Mouse (Mus musculus): ENCODE measurements around the gene Nipal1. TPM values are rescaled to one million over a fixed set of nuclear protein-coding genes. Genes with fewer than 3 reads are reported as not detected.

Gene Nipal1
- polyA plus RNA-seq, 1 experiment from 2014 or later: 0.51 TPM

DNA sequence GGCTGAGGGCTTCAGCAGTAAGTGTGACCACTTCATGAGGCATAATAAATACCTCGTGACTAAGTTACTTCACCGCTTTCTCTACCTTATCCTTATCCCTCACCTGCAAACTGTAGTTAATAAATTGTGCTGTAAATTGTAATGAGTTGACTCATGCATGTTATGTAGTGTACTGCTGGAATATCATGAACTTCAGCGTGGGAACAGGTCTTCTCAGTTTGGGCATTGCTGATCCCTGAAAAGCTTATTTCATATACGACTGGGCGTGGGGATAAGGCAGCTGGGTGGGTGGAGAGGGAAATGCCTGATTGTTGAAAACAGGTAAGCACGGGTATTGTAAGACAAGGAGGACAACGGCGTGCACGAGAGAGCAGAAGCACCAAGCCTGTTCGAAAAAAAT lies 599 bp upstream of the Nipal1 start:
- Histone ChIP-seq H3K27ac (replicated peaks) (no peak overlapping the region), H3K4me1 (peaks cover 18% of the 10 kb centered on the region), H3K36me3 (no peaks in the 10 kb centered on the region), H3K4me3 (peak overlapping the region; percentile 63), H3K27me3 (ENCODE audit: low read depth, poor library complexity, severe bottlenecking) (peaks cover 72% of the 10 kb centered on the region), H3K9me3 (replicated peaks) (no peaks in the 10 kb centered on the region)
- WGBS: 34% methylated on average over 10 of the region's 10 CpGs
- no peak for DNase-seq (ENCODE audit: low spot score)

DNA sequence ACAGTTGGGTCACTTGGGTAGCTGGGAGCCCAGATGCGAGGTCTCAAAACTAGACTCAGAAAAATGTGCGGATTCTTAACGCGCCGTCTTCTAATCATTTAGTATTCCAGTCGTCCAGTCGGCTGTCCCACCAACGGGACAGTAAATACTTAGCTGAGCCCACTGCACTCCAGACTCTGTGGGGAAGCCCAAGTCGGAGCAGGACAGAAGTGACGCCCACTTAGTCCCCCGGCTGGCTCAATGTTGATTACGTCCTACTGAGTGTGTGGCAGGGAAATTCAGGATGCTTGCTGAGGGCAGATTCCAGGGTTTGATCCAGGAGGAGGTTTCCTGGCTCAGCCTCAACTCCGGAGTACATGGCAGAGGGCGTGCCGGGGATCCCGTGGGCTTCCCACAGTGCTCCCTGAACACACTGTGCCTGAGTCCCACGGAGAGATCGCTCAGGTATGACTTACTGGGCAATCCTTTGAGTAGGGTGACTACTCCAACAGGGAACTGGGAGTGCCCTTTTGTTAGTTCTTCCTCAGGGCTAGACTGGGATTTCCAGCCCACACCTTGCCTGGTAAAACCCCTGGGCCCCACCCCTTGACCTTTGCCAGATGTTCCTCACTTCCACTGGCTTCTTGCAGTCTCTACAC lies 482 bp downstream of the Nipal1 start:
- 8% methylated on average over 18 of the region's 18 CpGs for WGBS
- Histone ChIP-seq H3K36me3 (no peaks in the 10 kb centered on the region), H3K4me1 (peaks cover 18% of the 10 kb centered on the region), H3K9me3 (replicated peaks) (no peaks in the 10 kb centered on the region), H3K4me3 (peak overlapping the region; percentile 63), H3K27ac (replicated peaks) (no peak overlapping the region), H3K27me3 (ENCODE audit: low read depth, poor library complexity, severe bottlenecking) (peaks cover 72% of the 10 kb centered on the region)
- DNase-seq (ENCODE audit: low spot score): no peak

DNA sequence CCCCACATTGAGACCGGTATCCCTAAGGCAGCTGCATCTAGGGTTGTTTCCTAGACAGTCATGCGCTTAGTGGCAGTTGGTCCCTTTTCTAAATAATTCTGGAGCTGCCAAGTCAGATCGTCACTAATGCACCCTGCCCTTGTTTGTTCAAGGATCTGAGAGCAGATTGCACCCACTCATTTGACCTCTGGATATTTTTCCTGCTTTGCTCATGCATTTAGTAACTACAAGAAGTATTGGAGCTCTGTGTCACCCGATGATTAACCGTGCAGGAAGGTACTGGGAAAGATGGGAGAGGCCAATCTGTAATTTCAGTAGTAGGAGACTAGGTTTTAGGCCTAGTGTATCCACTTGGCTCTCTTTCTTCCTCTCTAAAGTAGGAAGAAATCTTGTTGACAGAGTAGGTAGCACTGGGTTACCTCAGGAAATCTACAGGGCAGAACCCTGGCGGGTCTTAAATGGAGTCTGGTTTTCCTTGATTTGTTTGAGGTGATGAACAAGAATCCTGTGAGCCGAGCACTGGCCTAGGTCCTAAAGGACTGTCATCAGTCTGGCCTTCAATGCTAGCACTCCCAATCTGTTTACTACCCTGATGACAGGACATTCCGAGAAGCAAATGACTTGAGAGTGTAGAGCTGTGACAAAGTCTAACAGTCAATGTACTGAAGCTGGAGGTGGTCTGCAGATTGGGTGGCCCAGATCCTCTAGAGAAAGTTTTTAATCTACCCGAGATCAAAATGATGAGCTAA lies 1.6 kb downstream of the Nipal1 start:
- H3K9me3 ChIP-seq (replicated peaks): no peaks in the 10 kb centered on the region
- WGBS: 85% methylated on average over 9 of the region's 9 CpGs
- H3K4me1 ChIP-seq: peaks cover 16% of the 10 kb centered on the region
- H3K27ac ChIP-seq (replicated peaks): no peak overlapping the region
- H3K36me3 ChIP-seq: no peaks in the 10 kb centered on the region
- no peak overlapping the region for H3K4me3 ChIP-seq
- peaks cover 69% of the 10 kb centered on the region for H3K27me3 ChIP-seq (ENCODE audit: low read depth, poor library complexity, severe bottlenecking)
- DNase-seq (ENCODE audit: low spot score): no peak

DNA sequence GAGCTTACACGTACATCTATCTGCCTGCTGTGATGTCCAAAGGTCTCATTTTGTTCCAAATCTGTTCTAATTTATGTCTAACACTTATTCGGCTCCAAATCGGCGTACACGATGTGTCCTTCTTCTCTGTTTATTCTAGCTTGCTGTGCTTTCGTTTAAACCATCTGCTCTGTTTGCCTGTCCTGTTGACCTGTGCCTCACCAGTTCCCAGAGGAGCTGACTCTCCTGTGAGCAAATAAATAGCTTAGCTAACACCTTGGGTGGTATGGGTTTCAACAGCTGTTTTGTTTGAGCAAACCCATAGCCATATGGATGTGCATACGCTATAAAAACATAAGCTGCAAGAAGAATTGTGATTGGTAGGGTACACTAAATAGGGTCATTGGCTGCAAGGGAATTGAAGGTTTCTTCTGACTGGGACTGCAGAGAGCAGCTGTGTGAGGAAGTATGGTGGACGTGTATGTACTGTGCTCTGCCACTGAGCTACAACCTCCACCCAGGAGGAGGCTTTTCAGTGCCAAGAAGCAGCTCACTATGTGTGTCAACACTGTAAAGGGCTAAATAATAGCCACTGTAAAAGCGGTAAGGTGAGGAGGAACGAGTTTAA lies 5.6 kb downstream of the Nipal1 start:
- Histone ChIP-seq H3K36me3 (no peaks in the 10 kb centered on the region), H3K9me3 (replicated peaks) (no peaks in the 10 kb centered on the region), H3K4me1 (peaks cover 3% of the 10 kb centered on the region), H3K27me3 (ENCODE audit: low read depth, poor library complexity, severe bottlenecking) (peaks cover 30% of the 10 kb centered on the region), H3K4me3 (no peak overlapping the region), H3K27ac (replicated peaks) (no peak overlapping the region)
- DNase-seq (ENCODE audit: low spot score): no peak
- 78% methylated on average over 10 of the region's 10 CpGs for WGBS

DNA sequence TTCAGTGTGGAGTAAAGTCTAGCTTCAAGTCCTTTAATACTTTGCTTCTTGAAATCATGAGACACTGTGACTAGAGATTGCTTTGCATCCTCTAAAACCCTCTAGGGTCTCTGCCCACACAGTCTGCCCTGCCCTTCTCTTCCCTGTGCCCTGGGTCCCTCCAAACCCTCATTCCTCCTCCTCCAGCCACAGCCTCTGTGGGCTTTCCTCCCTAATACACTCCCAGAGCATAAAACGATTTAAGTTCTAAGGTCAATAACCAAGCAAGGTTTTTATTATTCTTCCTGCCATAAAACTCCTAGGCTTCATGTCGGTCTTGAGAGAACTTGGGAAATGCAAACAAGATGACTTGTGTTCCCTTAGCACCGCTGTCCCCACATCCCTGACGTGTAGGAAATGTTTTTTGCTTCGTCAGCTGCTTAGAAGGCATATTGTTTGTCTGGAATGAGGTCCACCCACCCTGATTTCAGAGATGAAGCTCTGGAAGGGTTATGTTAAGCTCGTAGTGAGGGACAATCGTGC lies 8.7 kb downstream of the Nipal1 start:
- H3K36me3 ChIP-seq: no peaks in the 10 kb centered on the region
- no peak for DNase-seq (ENCODE audit: low spot score)
- 80% methylated on average over 7 of the region's 7 CpGs for WGBS
- H3K9me3 ChIP-seq (replicated peaks): no peaks in the 10 kb centered on the region
- no peaks in the 10 kb centered on the region for H3K27me3 ChIP-seq (ENCODE audit: low read depth, poor library complexity, severe bottlenecking)
- H3K4me1 ChIP-seq: no peaks in the 10 kb centered on the region
- H3K27ac ChIP-seq (replicated peaks): no peak overlapping the region
- no peak overlapping the region for H3K4me3 ChIP-seq

DNA sequence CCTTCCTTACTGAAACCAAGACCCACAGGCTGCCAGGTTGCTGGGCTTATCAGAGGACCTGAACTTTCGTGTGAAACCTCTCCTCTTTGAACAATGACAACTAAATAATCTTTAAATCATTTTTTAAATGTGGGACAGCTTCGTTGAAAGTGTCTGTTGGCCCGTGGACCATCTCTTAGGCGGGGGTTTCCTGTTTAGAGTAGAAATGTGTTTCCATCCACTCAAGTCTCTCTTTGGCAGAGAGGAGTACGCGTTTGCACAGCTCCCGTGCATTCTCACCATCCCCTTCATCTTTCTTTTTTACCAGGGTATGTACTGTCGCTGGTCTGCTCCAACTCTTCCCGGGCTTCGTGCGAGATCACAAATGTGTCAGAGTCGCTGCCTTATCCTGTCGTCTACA lies 10.8 kb downstream of the Nipal1 start:
- Histone ChIP-seq H3K27ac (replicated peaks) (no peak overlapping the region), H3K9me3 (replicated peaks) (no peaks in the 10 kb centered on the region), H3K4me3 (no peak overlapping the region), H3K4me1 (no peaks in the 10 kb centered on the region), H3K27me3 (ENCODE audit: low read depth, poor library complexity, severe bottlenecking) (no peaks in the 10 kb centered on the region), H3K36me3 (no peaks in the 10 kb centered on the region)
- DNase-seq (ENCODE audit: low spot score): no peak
- 89% methylated on average over 13 of the region's 13 CpGs for WGBS

DNA sequence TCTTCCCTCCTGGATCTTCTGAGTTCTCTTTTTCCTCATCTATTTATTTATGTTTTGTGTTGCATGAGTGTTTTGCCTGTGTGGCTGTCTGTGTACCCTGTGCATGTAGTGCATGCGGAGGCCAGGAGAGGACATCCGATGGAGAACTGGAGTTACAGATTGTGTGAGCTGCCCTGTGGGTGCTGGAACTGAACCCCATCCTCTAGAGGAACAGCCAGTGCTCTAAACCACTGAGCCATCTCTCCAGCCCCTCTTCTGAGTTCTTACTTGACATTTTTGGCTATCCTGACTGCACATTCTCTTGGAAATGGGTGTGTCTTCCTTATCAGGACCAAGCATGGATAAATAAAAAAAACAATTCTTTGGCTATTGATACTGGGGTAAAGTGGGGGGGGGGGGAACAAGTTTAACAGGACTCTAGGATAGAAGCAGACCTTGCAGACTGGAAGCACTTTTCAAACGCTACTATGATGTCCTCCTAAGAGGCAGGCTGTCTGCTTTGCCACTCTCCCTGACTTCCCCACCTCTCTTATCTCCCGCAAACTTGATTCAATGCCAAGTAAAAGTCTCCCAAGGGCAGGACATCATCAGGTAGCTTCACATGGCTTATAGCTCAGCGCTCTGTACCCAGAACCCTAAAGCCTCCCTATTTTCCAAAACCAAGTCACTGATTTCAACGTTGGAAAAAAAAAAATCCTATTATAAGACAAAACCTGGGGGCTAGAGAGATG lies 13.6 kb downstream of the Nipal1 start:
- Histone ChIP-seq H3K27ac (replicated peaks) (no peak overlapping the region), H3K4me1 (no peaks in the 10 kb centered on the region), H3K4me3 (no peak overlapping the region), H3K36me3 (no peaks in the 10 kb centered on the region), H3K27me3 (ENCODE audit: low read depth, poor library complexity, severe bottlenecking) (no peaks in the 10 kb centered on the region), H3K9me3 (replicated peaks) (no peaks in the 10 kb centered on the region)
- no peak for DNase-seq (ENCODE audit: low spot score)
- 87% methylated on average over 6 of the region's 6 CpGs for WGBS

DNA sequence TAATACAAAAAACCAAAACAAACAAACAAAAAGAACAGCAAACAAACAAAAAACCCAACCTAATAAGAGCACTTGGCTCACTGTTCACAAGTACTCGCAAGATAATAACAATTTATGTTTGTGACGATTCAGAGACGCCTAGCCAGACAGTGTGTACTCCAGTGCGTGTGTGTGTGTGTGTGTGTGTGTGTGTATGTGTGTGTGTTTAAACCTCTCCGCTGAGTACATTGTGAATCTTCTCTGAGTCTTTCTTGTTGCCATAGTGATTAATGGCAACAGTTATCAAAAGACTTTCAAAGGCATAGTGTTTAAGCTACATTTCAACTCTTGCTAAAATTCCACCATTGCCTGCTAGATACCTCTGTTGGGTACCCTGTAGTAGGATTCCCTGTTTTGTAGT lies 16.5 kb downstream of the Nipal1 start:
- no peaks in the 10 kb centered on the region for H3K27me3 ChIP-seq (ENCODE audit: low read depth, poor library complexity, severe bottlenecking)
- 88% methylated on average over 5 of the region's 5 CpGs for WGBS
- no peaks in the 10 kb centered on the region for H3K36me3 ChIP-seq
- H3K4me1 ChIP-seq: no peaks in the 10 kb centered on the region
- H3K4me3 ChIP-seq: no peak overlapping the region
- H3K27ac ChIP-seq (replicated peaks): no peak overlapping the region
- no peak for DNase-seq (ENCODE audit: low spot score)
- no peaks in the 10 kb centered on the region for H3K9me3 ChIP-seq (replicated peaks)

DNA sequence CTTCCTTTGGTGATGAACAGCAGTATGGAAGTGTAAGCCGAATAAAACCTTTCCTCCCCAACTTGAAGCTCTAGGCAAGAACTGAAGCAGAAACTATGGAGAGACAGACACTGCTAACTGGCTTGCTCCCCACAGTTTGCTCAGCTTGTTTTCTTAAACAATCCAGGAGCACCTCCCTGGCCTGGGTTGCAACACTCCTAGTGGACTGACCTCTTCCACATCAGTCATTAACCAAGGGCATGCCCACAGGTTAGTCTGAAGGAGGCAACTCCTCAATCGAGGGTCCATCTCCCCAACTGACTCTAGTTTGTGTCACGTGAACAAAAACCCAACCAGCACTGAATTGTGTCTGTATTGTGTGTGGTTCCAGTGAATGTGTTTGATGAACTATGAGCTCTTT lies 17.3 kb downstream of the Nipal1 start:
- Histone ChIP-seq H3K27ac (replicated peaks) (no peak overlapping the region), H3K9me3 (replicated peaks) (no peaks in the 10 kb centered on the region), H3K27me3 (ENCODE audit: low read depth, poor library complexity, severe bottlenecking) (no peaks in the 10 kb centered on the region), H3K4me1 (no peaks in the 10 kb centered on the region), H3K4me3 (no peak overlapping the region), H3K36me3 (no peaks in the 10 kb centered on the region)
- 59% methylated on average over 3 of the region's 3 CpGs for WGBS
- DNase-seq (ENCODE audit: low spot score): no peak

DNA sequence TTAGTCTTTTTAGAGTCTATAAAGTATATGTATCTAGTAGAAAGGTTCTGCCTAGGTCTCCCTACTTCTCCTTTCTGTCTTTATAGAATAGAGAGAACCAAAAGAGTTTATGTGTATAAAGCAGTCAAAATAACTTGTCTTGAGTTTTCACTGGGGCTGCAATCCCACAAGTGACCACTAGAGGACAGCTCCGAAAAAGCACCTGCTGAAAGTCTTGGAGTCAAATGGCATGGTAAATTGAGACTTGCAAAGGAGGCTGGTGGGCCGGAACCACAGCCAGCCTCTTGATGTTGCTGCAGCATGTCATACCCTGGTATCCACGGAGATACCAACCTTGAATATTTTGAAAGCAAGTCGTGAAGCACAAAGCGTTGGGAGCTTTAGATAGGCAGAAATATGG lies 17.7 kb downstream of the Nipal1 start:
- H3K36me3 ChIP-seq: no peaks in the 10 kb centered on the region
- no peaks in the 10 kb centered on the region for H3K27me3 ChIP-seq (ENCODE audit: low read depth, poor library complexity, severe bottlenecking)
- H3K4me1 ChIP-seq: peaks cover 4% of the 10 kb centered on the region; the same call in 1 of the 2 replicates
- no peak overlapping the region for H3K4me3 ChIP-seq
- WGBS: 25% methylated on average over 5 of the region's 5 CpGs
- H3K27ac ChIP-seq (replicated peaks): no peak overlapping the region
- DNase-seq (ENCODE audit: low spot score): peak; percentile 65
- no peaks in the 10 kb centered on the region for H3K9me3 ChIP-seq (replicated peaks)

DNA sequence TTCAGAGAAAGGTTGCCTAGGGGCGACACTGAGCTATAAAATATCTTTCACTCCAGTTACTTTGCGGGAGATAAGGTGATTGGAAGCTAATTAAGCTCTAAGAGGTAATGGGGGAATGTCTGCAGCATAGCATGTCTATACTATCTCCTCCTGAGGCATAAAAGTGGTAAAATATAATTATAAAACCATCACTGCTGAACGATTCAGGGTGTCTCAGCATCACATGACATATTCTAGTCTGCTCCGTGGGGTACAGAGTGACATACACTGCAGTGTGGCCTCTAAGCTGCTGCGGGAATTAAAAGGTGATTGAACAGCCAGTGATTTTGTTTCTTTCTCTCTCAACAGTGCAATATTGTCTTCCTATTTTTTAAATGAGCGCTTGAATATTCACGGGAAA lies 18.8 kb downstream of the Nipal1 start:
- DNase-seq (ENCODE audit: low spot score): no peak
- peaks cover 15% of the 10 kb centered on the region for H3K4me1 ChIP-seq
- no peaks in the 10 kb centered on the region for H3K9me3 ChIP-seq (replicated peaks)
- no peak overlapping the region for H3K27ac ChIP-seq (replicated peaks)
- H3K27me3 ChIP-seq (ENCODE audit: low read depth, poor library complexity, severe bottlenecking): no peaks in the 10 kb centered on the region
- no peak overlapping the region for H3K4me3 ChIP-seq
- H3K36me3 ChIP-seq: no peaks in the 10 kb centered on the region
- WGBS: 83% methylated on average over 7 of the region's 7 CpGs

DNA sequence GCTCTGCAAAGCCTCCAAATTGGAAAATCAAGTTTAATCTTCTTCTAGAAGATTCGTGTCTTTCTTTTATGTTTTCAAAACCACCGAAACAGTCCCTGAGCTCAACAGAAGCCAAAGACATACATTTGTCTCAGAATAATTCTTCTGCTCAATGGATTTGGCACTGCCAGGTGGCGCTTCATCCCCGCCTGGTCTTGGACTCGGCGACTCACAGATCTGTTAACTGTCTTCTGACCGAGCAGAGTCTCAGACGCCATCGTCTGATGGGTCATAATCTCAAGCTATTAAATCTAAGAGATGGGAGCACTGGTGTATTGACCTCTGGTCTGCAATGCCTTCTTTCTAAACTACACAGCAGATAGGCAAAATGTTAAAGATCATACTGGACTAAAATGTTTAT lies 20.8 kb downstream of the Nipal1 start:
- Histone ChIP-seq H3K27ac (replicated peaks) (no peak overlapping the region), H3K4me3 (no peak overlapping the region), H3K4me1 (peaks cover 19% of the 10 kb centered on the region), H3K9me3 (replicated peaks) (no peaks in the 10 kb centered on the region), H3K36me3 (no peaks in the 10 kb centered on the region), H3K27me3 (ENCODE audit: low read depth, poor library complexity, severe bottlenecking) (no peaks in the 10 kb centered on the region)
- WGBS: 90% methylated on average over 9 of the region's 9 CpGs
- no peak for DNase-seq (ENCODE audit: low spot score)

Measured in midbrain, embryonic 10.5 days (tissue).